Comparison of ENCODE assay signal across 17 mouse cellular contexts in the genomic region with DNA sequence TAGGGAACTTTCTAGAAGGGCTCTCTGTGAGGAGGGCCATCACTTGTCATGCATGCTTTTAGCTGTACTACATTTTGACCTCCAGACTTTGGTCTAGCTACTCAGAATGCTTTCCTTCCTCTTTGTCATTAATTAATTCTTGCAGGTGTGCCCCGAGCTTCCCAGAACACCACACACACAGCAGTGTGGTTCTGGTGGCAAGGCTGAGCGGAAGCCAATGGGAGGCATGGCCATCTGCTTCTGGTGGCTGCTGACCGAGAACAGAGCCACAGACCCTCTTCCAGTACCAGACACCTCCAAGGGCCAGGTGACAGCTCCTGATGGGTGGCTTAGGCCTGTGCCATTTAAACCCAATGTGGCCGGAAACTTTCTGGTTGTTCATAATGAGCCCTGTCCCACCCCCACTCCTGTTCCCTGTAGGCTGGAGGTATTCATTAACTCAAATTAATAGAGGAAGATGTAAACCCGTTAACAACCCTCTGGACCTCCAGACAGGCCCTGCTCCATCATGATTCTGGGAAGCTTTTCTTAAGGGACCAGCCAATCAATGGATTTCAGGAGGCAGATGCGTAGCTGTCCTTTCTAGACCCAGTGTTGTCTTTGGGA.
A peak's percentile ranks its signal among the peaks of the same experiment; 100 is the strongest.
DNase-seq lines count a peak whose midpoint lies in the region; ATAC-seq and TF ChIP-seq lines count a peak whose summit lies in the region.
"Had no signal": no experiment of that assay in that cellular context is flagged by ENCODE, and none has a peak within 500 bp of the region (broad histone marks: within the 10 kb centered on the region; RNA-seq: fewer than 3 reads in every experiment).

No protein-coding gene starts in this region.

- H3K27me3 ChIP-seq in kidney, embryonic 14.5 days (ENCODE audit: control insufficient read depth, insufficient read depth, low read length) = no peaks in the 10 kb centered on the region
- no peaks in the 10 kb centered on the region for H3K27me3 ChIP-seq in kidney, postnatal 0 days (ENCODE audit: insufficient read depth, low read length)
- H3K27me3 ChIP-seq in liver, embryonic 12.5 days (replicated peaks) = no peaks in the 10 kb centered on the region
- no peaks in the 10 kb centered on the region for H3K27me3 ChIP-seq in hindbrain, embryonic 14.5 days (ENCODE audit: control insufficient read depth, insufficient read depth, low read length)
- H3K27me3 ChIP-seq: hindbrain, embryonic 12.5 days; stomach, embryonic 15.5 days had no signal

- WGBS in kidney, embryonic 14.5 days = 71% methylated on average over 6 of the region's 6 CpGs
- WGBS in kidney, postnatal 0 days = 58% methylated on average over 6 of the region's 6 CpGs
- WGBS in liver, embryonic 12.5 days (ENCODE audit: insufficient replicate concordance) = 62% methylated on average over 6 of the region's 6 CpGs
- 80% methylated on average over 6 of the region's 6 CpGs for WGBS in hindbrain, embryonic 14.5 days

- H3K36me3 ChIP-seq in kidney, embryonic 14.5 days (ENCODE audit: control insufficient read depth, insufficient read depth, low read length) = no peaks in the 10 kb centered on the region
- no peaks in the 10 kb centered on the region for H3K36me3 ChIP-seq in kidney, postnatal 0 days (ENCODE audit: insufficient read depth, low read length)
- H3K36me3 ChIP-seq in liver, embryonic 12.5 days = no peaks in the 10 kb centered on the region
- H3K36me3 ChIP-seq in hindbrain, embryonic 14.5 days (replicated peaks; ENCODE audit: control insufficient read depth, insufficient read depth) = no peaks in the 10 kb centered on the region
- H3K36me3 ChIP-seq: hindbrain, embryonic 12.5 days; stomach, embryonic 15.5 days had no signal

- DNase-seq in kidney, adult 11 months = peak; percentile 81
- peak; percentile 32 for DNase-seq in forelimb bud, embryonic 11.5 days (ENCODE audit: low read depth, low spot score)
- peak; percentile 45 for DNase-seq in kidney, postnatal 0 days (ENCODE audit: low spot score)
- no peak for DNase-seq in Muller cell, postnatal 12 days (ENCODE audit: inconsistent ontology term)
- DNase-seq in urinary bladder, postnatal 14 days (ENCODE audit: low spot score) = no peak
- no peak for DNase-seq in hindbrain, embryonic 14.5 days (ENCODE audit: low spot score)
- DNase-seq: adrenal gland, postnatal 14 days; gastrocnemius, postnatal 14 days; heart, adult 2 months; layer of hippocampus, adult 9-11 months; lung, postnatal 14 days; right cerebral cortex, postnatal 14 days; thymus, adult 2 months had no signal

- H3K27ac ChIP-seq in kidney, embryonic 14.5 days (ENCODE audit: low read depth, low read length) = no peak overlapping the region
- peak overlapping the region; percentile 65 for H3K27ac ChIP-seq in kidney, postnatal 0 days
- no peak overlapping the region for H3K27ac ChIP-seq in liver, embryonic 12.5 days
- H3K27ac ChIP-seq in hindbrain, embryonic 14.5 days = no peak overlapping the region
- H3K27ac ChIP-seq: heart, adult 2 months; hindbrain, embryonic 12.5 days; stomach, embryonic 15.5 days had no signal

- no peak overlapping the region for H3K4me3 ChIP-seq in kidney, embryonic 14.5 days (ENCODE audit: low read length)
- no peak overlapping the region for H3K4me3 ChIP-seq in kidney, postnatal 0 days (replicated peaks; ENCODE audit: low read depth, low read length)
- no peak overlapping the region for H3K4me3 ChIP-seq in liver, embryonic 12.5 days
- no peak overlapping the region for H3K4me3 ChIP-seq in hindbrain, embryonic 14.5 days (replicated peaks; ENCODE audit: low read length)
- H3K4me3 ChIP-seq: heart, adult 2 months; hindbrain, embryonic 12.5 days; stomach, embryonic 15.5 days had no signal

- no peaks in the 10 kb centered on the region; the same call in 1 of the 2 replicates for H3K9me3 ChIP-seq in kidney, embryonic 14.5 days (ENCODE audit: control insufficient read depth, low read length)
- H3K9me3 ChIP-seq in kidney, postnatal 0 days (replicated peaks; ENCODE audit: low read length) = no peaks in the 10 kb centered on the region
- no peaks in the 10 kb centered on the region for H3K9me3 ChIP-seq in liver, embryonic 12.5 days (replicated peaks)
- H3K9me3 ChIP-seq in hindbrain, embryonic 14.5 days (ENCODE audit: control insufficient read depth, low read length) = no peaks in the 10 kb centered on the region
- H3K9me3 ChIP-seq: hindbrain, embryonic 12.5 days; stomach, embryonic 15.5 days had no signal

- H3K4me2 ChIP-seq in kidney, embryonic 14.5 days (replicated peaks; ENCODE audit: low read depth, low read length) = no peak overlapping the region
- H3K4me2 ChIP-seq in kidney, postnatal 0 days (ENCODE audit: low read length) = no peak overlapping the region
- no peak overlapping the region for H3K4me2 ChIP-seq in liver, embryonic 12.5 days
- H3K4me2 ChIP-seq in hindbrain, embryonic 14.5 days (replicated peaks) = no peak overlapping the region
- H3K4me2 ChIP-seq: hindbrain, embryonic 12.5 days; stomach, embryonic 15.5 days had no signal

- H3K4me1 ChIP-seq in kidney, embryonic 14.5 days (ENCODE audit: control insufficient read depth, insufficient read depth, low read length) = peaks cover 18% of the 10 kb centered on the region
- H3K4me1 ChIP-seq in kidney, postnatal 0 days (replicated peaks; ENCODE audit: insufficient read depth, low read length) = no peaks in the 10 kb centered on the region
- no peaks in the 10 kb centered on the region for H3K4me1 ChIP-seq in liver, embryonic 12.5 days
- 0 out of 2 replicates have a peak, but pooled peaks cover 3% of the 10 kb centered on the region for H3K4me1 ChIP-seq in hindbrain, embryonic 14.5 days (replicated peaks; ENCODE audit: control insufficient read depth, insufficient read depth, low read length)
- H3K4me1 ChIP-seq: hindbrain, embryonic 12.5 days; stomach, embryonic 15.5 days had no signal

- no peak for TF ChIP-seq CTCF in kidney, postnatal 0 days (IDR thresholded peaks at IDR 0.05; ENCODE audit: low read depth)

- no peak overlapping the region for H3K9ac ChIP-seq in kidney, embryonic 14.5 days (ENCODE audit: low read depth, low read length)
- H3K9ac ChIP-seq in kidney, postnatal 0 days (ENCODE audit: low read depth, low read length) = no peak overlapping the region
- H3K9ac ChIP-seq in liver, embryonic 12.5 days = no peak overlapping the region
- H3K9ac ChIP-seq in hindbrain, embryonic 14.5 days = no peak overlapping the region
- H3K9ac ChIP-seq: hindbrain, embryonic 12.5 days; stomach, embryonic 15.5 days had no signal

- no peak for ATAC-seq in kidney, embryonic 14.5 days (ENCODE audit: low FRiP score, low TSS enrichment)
- peak; percentile 77 for ATAC-seq in kidney, postnatal 0 days (replicated peaks; ENCODE audit: low FRiP score, low read depth)
- ATAC-seq in liver, embryonic 12.5 days = no peak
- no peak for ATAC-seq in hindbrain, embryonic 14.5 days (ENCODE audit: low FRiP score)

Comparison
In these comparisons a context has a peak if more than half of its experiments do, and no peak if none do; other contexts are left out.
1. DNase-seq: peak in kidney, adult 11 months (single experiment), forelimb bud, embryonic 11.5 days (single experiment) and kidney, postnatal 0 days (single experiment); none in Muller cell, postnatal 12 days (single experiment), urinary bladder, postnatal 14 days (single experiment) and hindbrain, embryonic 14.5 days (single experiment).